Mouse (Mus musculus): ENCODE results near the gene 2010111I01Rik. TPM values are rescaled to one million over a fixed set of nuclear protein-coding genes. Genes with fewer than 3 reads are reported as not detected.

Gene 2010111I01Rik
- polyA plus RNA-seq, 1 experiment from 2014 or later: 144 TPM

DNA sequence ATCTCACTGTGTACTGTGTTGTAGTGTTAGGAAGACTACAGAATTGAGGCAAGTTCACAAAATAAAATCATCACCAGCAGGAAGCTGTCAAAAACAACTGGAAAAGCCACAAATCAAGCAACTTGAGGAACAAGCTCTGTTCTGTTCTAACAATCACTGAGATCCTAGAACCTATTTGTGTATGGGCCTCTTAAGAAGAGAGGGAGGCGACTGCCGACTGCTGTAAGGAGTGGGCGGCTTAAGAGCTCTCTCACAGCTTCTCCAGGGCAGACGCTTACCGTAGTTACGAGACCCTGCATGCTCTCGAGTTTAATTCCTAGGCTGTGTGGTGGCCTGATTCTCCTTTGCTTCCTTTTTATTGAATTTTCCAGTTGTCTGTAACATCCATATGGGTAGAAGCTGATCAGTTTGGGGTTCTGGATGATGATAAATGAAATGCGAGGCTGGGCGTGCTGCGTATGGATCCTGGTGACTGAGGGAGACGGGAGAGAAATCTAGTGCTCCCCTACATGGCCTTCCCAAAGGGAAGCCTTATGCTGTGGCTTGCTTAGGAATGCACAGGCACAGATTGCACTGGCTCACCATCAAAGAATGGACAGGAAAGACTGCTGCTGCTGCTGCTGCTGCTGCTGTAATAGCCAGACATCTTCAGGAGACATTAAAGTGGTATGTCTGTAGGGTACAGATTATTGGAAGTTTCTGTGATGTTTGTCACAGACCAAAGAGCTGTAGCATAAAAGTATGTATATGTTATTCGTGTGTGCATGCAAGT is 286.6 kb downstream of the 2010111I01Rik start:
- Histone ChIP-seq H3K27ac (replicated peaks; ENCODE audit: low read depth, low read length) (peak overlapping the region; percentile 59), H3K9me3 (ENCODE audit: control insufficient read depth, low read length) (no peaks in the 10 kb centered on the region), H3K4me2 (ENCODE audit: low read depth, low read length) (peak overlapping the region; percentile 42), H3K27me3 (replicated peaks; ENCODE audit: control insufficient read depth, insufficient read depth, low read length) (no peaks in the 10 kb centered on the region), H3K4me1 (ENCODE audit: control insufficient read depth, insufficient read depth, low read length) (peaks cover 72% of the 10 kb centered on the region), H3K36me3 (ENCODE audit: control insufficient read depth, insufficient read depth, low read length) (peaks cover 29% of the 10 kb centered on the region), H3K4me3 (ENCODE audit: low read depth, low read length) (peak overlapping the region; percentile 19), H3K9ac (ENCODE audit: low read depth, low read length) (peak overlapping the region; percentile 47)
- DNase-seq (ENCODE audit: low spot score) (peak; percentile 74), ATAC-seq (ENCODE audit: low read depth) (peak; percentile 41; the same call in 1 of the 2 replicates)
- WGBS: 46% methylated on average over 12 of the region's 12 CpGs

GRCm38 (mm10) chr13:63252295-63253010 is 287.8 kb downstream of the 2010111I01Rik start:
- Histone ChIP-seq H3K4me1 (ENCODE audit: control insufficient read depth, insufficient read depth, low read length) (peaks cover 60% of the 10 kb centered on the region), H3K9me3 (ENCODE audit: control insufficient read depth, low read length) (no peaks in the 10 kb centered on the region), H3K27ac (replicated peaks; ENCODE audit: low read depth, low read length) (peak overlapping the region; percentile 55), H3K36me3 (ENCODE audit: control insufficient read depth, insufficient read depth, low read length) (peaks cover 38% of the 10 kb centered on the region), H3K4me2 (ENCODE audit: low read depth, low read length) (peak overlapping the region; percentile 42), H3K4me3 (ENCODE audit: low read depth, low read length) (no peak overlapping the region), H3K27me3 (replicated peaks; ENCODE audit: control insufficient read depth, insufficient read depth, low read length) (no peaks in the 10 kb centered on the region), H3K9ac (ENCODE audit: low read depth, low read length) (no peak overlapping the region)
- 51% methylated on average over 2 of the region's 2 CpGs for WGBS
- DNase-seq (ENCODE audit: low spot score): peak; percentile 56
- no peak for ATAC-seq (ENCODE audit: low read depth)

DNA sequence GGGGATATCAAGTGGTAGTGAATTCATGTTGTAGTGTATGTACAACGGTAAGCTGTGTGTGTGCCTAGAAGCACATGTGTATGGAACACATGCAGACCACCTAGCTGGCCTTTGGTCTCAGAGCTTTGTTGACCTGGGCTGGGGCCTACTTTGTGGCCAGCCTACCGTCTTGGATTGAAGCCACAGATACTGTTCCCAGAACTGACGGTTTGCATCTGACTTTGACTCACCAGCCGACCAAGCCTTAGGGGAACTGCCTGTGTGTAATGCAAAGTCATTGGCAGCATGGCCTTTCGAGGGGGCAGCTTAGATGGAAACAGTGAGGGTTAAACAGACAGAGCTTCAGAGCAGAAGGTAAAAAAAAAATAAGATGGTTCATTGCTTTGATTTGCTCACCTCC is 288.5 kb downstream of the 2010111I01Rik start:
- DNase-seq (ENCODE audit: low spot score) (no peak), ATAC-seq (ENCODE audit: low read depth) (no peak)
- H3K27me3 ChIP-seq (replicated peaks; ENCODE audit: control insufficient read depth, insufficient read depth, low read length): no peaks in the 10 kb centered on the region
- 51% methylated on average over 5 of the region's 5 CpGs for WGBS
- peaks cover 35% of the 10 kb centered on the region for H3K36me3 ChIP-seq (ENCODE audit: control insufficient read depth, insufficient read depth, low read length)
- peak overlapping the region; percentile 18; the same call in 1 of the 2 replicates for H3K4me2 ChIP-seq (ENCODE audit: low read depth, low read length)
- peak overlapping the region; percentile 55 for H3K27ac ChIP-seq (replicated peaks; ENCODE audit: low read depth, low read length)
- no peak overlapping the region for H3K4me3 ChIP-seq (ENCODE audit: low read depth, low read length)
- H3K9ac ChIP-seq (ENCODE audit: low read depth, low read length): no peak overlapping the region
- no peaks in the 10 kb centered on the region for H3K9me3 ChIP-seq (ENCODE audit: control insufficient read depth, low read length)
- peaks cover 57% of the 10 kb centered on the region for H3K4me1 ChIP-seq (ENCODE audit: control insufficient read depth, insufficient read depth, low read length)

- DNase-seq (ENCODE audit: low spot score) (no peak), ATAC-seq (ENCODE audit: low read depth) (no peak)
- H3K9ac ChIP-seq (ENCODE audit: low read depth, low read length): no peak overlapping the region
- no peak overlapping the region for H3K4me2 ChIP-seq (ENCODE audit: low read depth, low read length)
- no peaks in the 10 kb centered on the region for H3K9me3 ChIP-seq (ENCODE audit: control insufficient read depth, low read length)
- peaks cover 58% of the 10 kb centered on the region for H3K4me1 ChIP-seq (ENCODE audit: control insufficient read depth, insufficient read depth, low read length)
- 80% methylated on average over 7 of the region's 7 CpGs for WGBS
- no peaks in the 10 kb centered on the region for H3K27me3 ChIP-seq (replicated peaks; ENCODE audit: control insufficient read depth, insufficient read depth, low read length)
- peaks cover 35% of the 10 kb centered on the region for H3K36me3 ChIP-seq (ENCODE audit: control insufficient read depth, insufficient read depth, low read length)
- no peak overlapping the region for H3K27ac ChIP-seq (replicated peaks; ENCODE audit: low read depth, low read length)
- no peak overlapping the region for H3K4me3 ChIP-seq (ENCODE audit: low read depth, low read length)
Observed at GRCm38 (mm10) chr13:63253886-63254636, 289.4 kb downstream of the 2010111I01Rik start.

GRCm38 (mm10) chr13:63255519-63256011 is 290.9 kb downstream of the 2010111I01Rik start:
- Histone ChIP-seq H3K9ac (ENCODE audit: low read depth, low read length) (0 out of 2 replicates have a peak overlapping the region, but pooled peaks have one; percentile 4), H3K27ac (replicated peaks; ENCODE audit: low read depth, low read length) (0 out of 2 replicates have a peak overlapping the region, but pooled peaks have one; percentile 48), H3K4me3 (ENCODE audit: low read depth, low read length) (no peak overlapping the region), H3K4me1 (ENCODE audit: control insufficient read depth, insufficient read depth, low read length) (peaks cover 58% of the 10 kb centered on the region), H3K9me3 (ENCODE audit: control insufficient read depth, low read length) (no peaks in the 10 kb centered on the region), H3K36me3 (ENCODE audit: control insufficient read depth, insufficient read depth, low read length) (peaks cover 35% of the 10 kb centered on the region), H3K4me2 (ENCODE audit: low read depth, low read length) (no peak overlapping the region), H3K27me3 (replicated peaks; ENCODE audit: control insufficient read depth, insufficient read depth, low read length) (no peaks in the 10 kb centered on the region)
- DNase-seq (ENCODE audit: low spot score) (no peak), ATAC-seq (ENCODE audit: low read depth) (no peak)
- WGBS: 71% methylated on average over 5 of the region's 5 CpGs

DNA sequence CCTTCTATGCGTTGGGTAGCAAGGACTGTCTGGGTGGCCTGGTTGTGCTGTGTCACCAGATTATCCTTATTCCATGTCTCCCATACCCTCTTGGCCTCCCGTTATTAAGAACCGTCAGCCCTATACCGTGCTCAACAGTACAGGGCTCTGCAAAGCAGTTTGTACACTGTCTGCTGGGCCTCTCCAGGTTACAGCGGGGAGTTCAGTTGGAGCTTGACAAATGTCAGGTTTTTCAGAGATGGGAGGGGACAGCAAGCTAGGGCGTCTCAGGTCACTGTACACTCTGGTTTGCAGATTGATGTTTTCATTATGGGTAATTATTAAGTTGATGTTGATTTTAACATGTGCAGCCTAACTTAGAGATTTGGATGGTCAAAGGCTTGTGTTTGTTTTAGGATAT is 291.5 kb downstream of the 2010111I01Rik start:
- Histone ChIP-seq H3K4me2 (ENCODE audit: low read depth, low read length) (no peak overlapping the region), H3K9ac (ENCODE audit: low read depth, low read length) (no peak overlapping the region), H3K9me3 (ENCODE audit: control insufficient read depth, low read length) (no peaks in the 10 kb centered on the region), H3K4me1 (ENCODE audit: control insufficient read depth, insufficient read depth, low read length) (peaks cover 58% of the 10 kb centered on the region), H3K36me3 (ENCODE audit: control insufficient read depth, insufficient read depth, low read length) (peaks cover 35% of the 10 kb centered on the region), H3K4me3 (ENCODE audit: low read depth, low read length) (no peak overlapping the region), H3K27me3 (replicated peaks; ENCODE audit: control insufficient read depth, insufficient read depth, low read length) (no peaks in the 10 kb centered on the region), H3K27ac (replicated peaks; ENCODE audit: low read depth, low read length) (peak overlapping the region; percentile 29; the same call in 1 of the 2 replicates)
- DNase-seq (ENCODE audit: low spot score): no peak
- ATAC-seq (ENCODE audit: low read depth): no peak
- WGBS: 71% methylated on average over 6 of the region's 6 CpGs

DNA sequence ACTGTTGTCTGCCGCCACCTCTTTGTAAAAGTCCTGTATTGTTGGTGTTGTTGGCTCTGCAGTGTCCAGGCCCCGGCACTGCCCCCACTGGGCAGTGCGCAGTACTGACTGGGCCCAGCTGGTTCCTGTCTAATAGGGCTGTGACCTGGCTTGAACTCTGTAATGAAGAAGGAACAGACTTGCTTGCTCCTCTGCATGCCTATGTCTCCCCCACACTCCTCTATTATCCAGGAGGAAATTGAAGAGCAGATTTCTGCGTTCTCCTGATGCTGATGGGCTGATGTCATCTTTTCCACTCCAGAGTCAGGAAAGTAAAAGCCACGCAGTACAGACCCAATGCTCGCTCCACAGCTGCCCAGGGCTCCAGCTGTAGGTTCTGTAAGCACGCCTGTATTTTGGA is 292.1 kb downstream of the 2010111I01Rik start:
- no peak overlapping the region for H3K4me2 ChIP-seq (ENCODE audit: low read depth, low read length)
- H3K9ac ChIP-seq (ENCODE audit: low read depth, low read length): no peak overlapping the region
- no peak overlapping the region for H3K4me3 ChIP-seq (ENCODE audit: low read depth, low read length)
- peaks cover 40% of the 10 kb centered on the region for H3K36me3 ChIP-seq (ENCODE audit: control insufficient read depth, insufficient read depth, low read length)
- H3K4me1 ChIP-seq (ENCODE audit: control insufficient read depth, insufficient read depth, low read length): peaks cover 58% of the 10 kb centered on the region
- DNase-seq (ENCODE audit: low spot score): peak; percentile 73
- peak; percentile 62 for ATAC-seq (ENCODE audit: low read depth)
- H3K9me3 ChIP-seq (ENCODE audit: control insufficient read depth, low read length): no peaks in the 10 kb centered on the region
- H3K27me3 ChIP-seq (replicated peaks; ENCODE audit: control insufficient read depth, insufficient read depth, low read length): no peaks in the 10 kb centered on the region
- H3K27ac ChIP-seq (replicated peaks; ENCODE audit: low read depth, low read length): no peak overlapping the region
- 58% methylated on average over 7 of the region's 7 CpGs for WGBS

GRCm38 (mm10) chr13:63258167-63258582 is 293.5 kb downstream of the 2010111I01Rik start:
- no peak for ATAC-seq (ENCODE audit: low read depth)
- WGBS: 47% methylated on average over 6 of the region's 6 CpGs

More at GRCm38 (mm10) chr13:63258167-63258582, 293.5 kb downstream of the 2010111I01Rik start:
- H3K27ac ChIP-seq (replicated peaks; ENCODE audit: low read depth, low read length): peak overlapping the region; percentile 77
- peak overlapping the region; percentile 33; the same call in 1 of the 2 replicates for H3K4me2 ChIP-seq (ENCODE audit: low read depth, low read length)
- no peak overlapping the region for H3K4me3 ChIP-seq (ENCODE audit: low read depth, low read length)
- H3K36me3 ChIP-seq (ENCODE audit: control insufficient read depth, insufficient read depth, low read length): peaks cover 50% of the 10 kb centered on the region
- H3K4me1 ChIP-seq (ENCODE audit: control insufficient read depth, insufficient read depth, low read length): peaks cover 47% of the 10 kb centered on the region
- no peaks in the 10 kb centered on the region for H3K9me3 ChIP-seq (ENCODE audit: control insufficient read depth, low read length)
- no peaks in the 10 kb centered on the region for H3K27me3 ChIP-seq (replicated peaks; ENCODE audit: control insufficient read depth, insufficient read depth, low read length)
- no peak for DNase-seq (ENCODE audit: low spot score)
- H3K9ac ChIP-seq (ENCODE audit: low read depth, low read length): peak overlapping the region; percentile 17; the same call in 1 of the 2 replicates

Measured in embryonic facial prominence, embryonic 14.5 days (tissue).